Mouse (Mus musculus): Measurements from ENCODE around the gene Nfu1.

DNA sequence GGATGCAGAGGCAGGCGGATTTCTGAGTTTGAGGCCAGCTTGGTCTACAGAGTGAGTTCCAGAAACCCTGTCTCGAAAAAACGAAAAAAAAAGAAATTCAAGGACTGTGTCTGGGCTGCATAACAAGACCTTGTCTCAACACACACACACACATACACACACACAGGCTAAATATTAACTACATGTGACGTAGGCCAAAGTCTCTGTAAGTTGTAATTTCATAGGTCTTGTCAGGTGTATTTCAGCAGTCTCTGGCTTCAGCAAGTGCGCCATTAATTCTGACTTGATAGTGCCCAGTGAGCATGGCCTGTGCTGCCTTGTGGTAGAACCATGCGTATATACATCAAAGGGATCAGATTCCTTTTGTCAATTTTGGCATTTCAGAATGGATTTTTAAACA is 7.0 kb upstream of the Nfu1 start:
- no peak for TF ChIP-seq EP300 (optimal IDR thresholded peaks at IDR 0.05)
- TF ChIP-seq CTCF (IDR thresholded peaks at IDR 0.05; ENCODE audit: low read depth), result no peak

Measured in stomach, postnatal 0 days (tissue).